ENCODE assay signal across 8 mouse cellular contexts in the genomic region with DNA sequence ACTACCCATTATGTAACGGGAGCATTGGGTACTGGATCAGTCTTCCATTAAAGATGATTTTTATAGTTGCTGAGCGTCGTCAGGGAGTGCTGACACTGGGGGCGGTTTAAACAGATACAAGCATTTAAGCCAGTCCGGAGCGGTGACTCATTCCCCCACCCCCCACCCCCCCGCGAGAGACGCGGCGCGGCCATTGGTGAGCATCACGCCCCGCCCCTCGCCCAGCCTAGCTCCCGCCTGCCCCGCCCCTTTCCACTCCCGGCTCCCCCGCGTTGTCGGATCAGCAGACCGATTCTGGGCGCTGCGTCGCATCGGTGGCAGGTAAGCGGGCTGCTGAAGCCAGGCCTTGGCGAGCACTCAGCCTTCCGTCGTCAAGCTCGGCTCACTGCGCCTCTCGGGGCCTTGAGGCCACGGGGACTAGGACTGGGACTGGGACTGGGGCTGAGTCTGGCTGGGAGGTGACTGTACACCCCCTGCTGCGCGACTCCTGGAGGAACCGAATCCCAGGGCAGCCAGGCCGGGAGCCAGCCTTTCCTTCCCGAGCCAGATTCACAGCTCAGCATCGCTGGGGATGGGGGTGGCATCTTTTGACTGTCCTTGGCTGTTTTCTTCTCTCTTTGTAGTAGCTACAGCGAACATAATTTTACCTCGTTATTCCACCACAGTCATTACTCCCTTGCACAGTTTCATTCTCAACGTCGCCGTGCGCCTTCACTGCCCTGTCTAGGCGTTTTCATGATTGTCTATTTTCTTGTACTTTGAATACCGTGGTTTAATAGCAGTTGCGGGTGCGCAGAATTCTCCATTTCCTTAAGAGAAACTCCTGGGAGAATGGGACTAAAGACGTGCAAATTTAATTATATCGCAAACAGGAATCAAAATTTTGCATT. TPM values are rescaled to one million over a fixed set of nuclear protein-coding genes. Genes with fewer than 3 reads are reported as not detected.
A peak's percentile ranks its signal among the peaks of the same experiment; 100 is the strongest.
DNase-seq lines count a peak whose midpoint lies in the region; ATAC-seq and TF ChIP-seq lines count a peak whose summit lies in the region.

A gene (plus strand): TSS at position 246 of the 890 bp plus-strand sequence.
A gene (plus strand): TSS at position 275 of the 890 bp plus-strand sequence.

- TF ChIP-seq CTCF in bone marrow macrophage, adult 2 months (IDR thresholded peaks at IDR 0.05; ENCODE audit: low read depth, low read length): no peak
- no peak for TF ChIP-seq CTCF in embryonic fibroblast, embryonic 13.5 days (IDR thresholded peaks at IDR 0.05; ENCODE audit: borderline replicate concordance, insufficient read depth, low read length)

- peak within 1 kb of the TSS; percentile 17; the same call in 1 of the 2 replicates for H3K27ac ChIP-seq in bone marrow macrophage, adult 2 months (ENCODE audit: insufficient read depth, low read depth, low read length)
- H3K27ac ChIP-seq in embryonic fibroblast, embryonic 13.5 days (ENCODE audit: insufficient read depth, low read length): peak within 1 kb of the TSS; percentile 74
- no peak within 1 kb of the TSS for H3K27ac ChIP-seq in kidney, embryonic 14.5 days (ENCODE audit: low read depth, low read length)
- peak within 1 kb of the TSS; percentile 86 for H3K27ac ChIP-seq in limb, embryonic 15.5 days

- H3K9ac ChIP-seq in kidney, embryonic 14.5 days (ENCODE audit: low read depth, low read length): peak within 1 kb of the TSS; percentile 69
- peak within 1 kb of the TSS; percentile 66 for H3K9ac ChIP-seq in limb, embryonic 15.5 days

- ATAC-seq in kidney, embryonic 14.5 days (ENCODE audit: low FRiP score, low TSS enrichment): peak; percentile 90
- peak; percentile 90 for ATAC-seq in limb, embryonic 15.5 days (ENCODE audit: insufficient number of reproducible peaks, low FRiP score, low TSS enrichment, low read depth)

- H3K4me2 ChIP-seq in kidney, embryonic 14.5 days (replicated peaks; ENCODE audit: low read depth, low read length): peak within 1 kb of the TSS; percentile 76
- peak within 1 kb of the TSS; percentile 82 for H3K4me2 ChIP-seq in limb, embryonic 15.5 days

- H3K27me3 ChIP-seq in kidney, embryonic 14.5 days (ENCODE audit: control insufficient read depth, insufficient read depth, low read length): no peaks in the 10 kb centered on the region
- H3K27me3 ChIP-seq in limb, embryonic 15.5 days: no peaks in the 10 kb centered on the region

- H3K4me3 ChIP-seq in bone marrow macrophage, adult 2 months (ENCODE audit: insufficient read depth, low read length): peak within 1 kb of the TSS; percentile 81
- peak within 1 kb of the TSS; percentile 77 for H3K4me3 ChIP-seq in embryonic fibroblast, embryonic 13.5 days (ENCODE audit: insufficient read depth, low read length)
- peak within 1 kb of the TSS; percentile 64 for H3K4me3 ChIP-seq in kidney, embryonic 14.5 days (ENCODE audit: low read length)
- H3K4me3 ChIP-seq in limb, embryonic 15.5 days: peak within 1 kb of the TSS; percentile 73

- TF ChIP-seq POLR2A in bone marrow macrophage, adult 2 months (IDR thresholded peaks at IDR 0.05; ENCODE audit: borderline replicate concordance, low read depth, low read length): 0 out of 2 replicates have a peak, but pooled peaks have one; percentile 58
- peak; percentile 98 for TF ChIP-seq POLR2A in embryonic fibroblast, embryonic 13.5 days (IDR thresholded peaks at IDR 0.05; ENCODE audit: low read depth, low read length)

- peak; percentile 95 for DNase-seq in A20 (ENCODE audit: low read depth, low spot score)
- peak; percentile 84 to 86 for DNase-seq in heart, adult 9 months (ENCODE audit: low spot score in 2 of 2)
- DNase-seq in monocyte, adult 2 months (ENCODE audit: low read depth in 1 of 2, low spot score in 2 of 2): peak; percentile 10 to 52
- peak; percentile 85 to 87 for DNase-seq in spleen, postnatal 36 days (ENCODE audit: low spot score in 2 of 2)

- H3K9me3 ChIP-seq in kidney, embryonic 14.5 days (ENCODE audit: control insufficient read depth, low read length): no peaks in the 10 kb centered on the region
- no peaks in the 10 kb centered on the region for H3K9me3 ChIP-seq in limb, embryonic 15.5 days

- 4% methylated on average over 52 of the region's 52 CpGs for whole genome bisulfite sequencing in kidney, embryonic 14.5 days
- WGBS in limb, embryonic 15.5 days: 3% methylated on average over 48 of the region's 52 CpGs

- peaks cover 22% of the 10 kb centered on the region for H3K4me1 ChIP-seq in bone marrow macrophage, adult 2 months (ENCODE audit: control insufficient read depth, insufficient read depth, low read length)
- H3K4me1 ChIP-seq in embryonic fibroblast, embryonic 13.5 days (ENCODE audit: control insufficient read depth, insufficient read depth, low read length): peaks cover 8% of the 10 kb centered on the region
- no peaks in the 10 kb centered on the region for H3K4me1 ChIP-seq in kidney, embryonic 14.5 days (ENCODE audit: control insufficient read depth, insufficient read depth, low read length)
- 0 out of 2 replicates have a peak, but pooled peaks cover 4% of the 10 kb centered on the region for H3K4me1 ChIP-seq in limb, embryonic 15.5 days

- no peaks in the 10 kb centered on the region for H3K36me3 ChIP-seq in kidney, embryonic 14.5 days (ENCODE audit: control insufficient read depth, insufficient read depth, low read length)
- no peaks in the 10 kb centered on the region for H3K36me3 ChIP-seq in limb, embryonic 15.5 days

RNA-seq across cellular contexts. Expression of the first gene that starts in this region (rescaled TPM):
- 27.2 and 28.1 TPM in 2 replicates for polyA plus RNA-seq in bone marrow macrophage, adult 2 months (2012; ENCODE audit: insufficient read depth, insufficient read length, missing spikeins)
- polyA plus RNA-seq in embryonic fibroblast, embryonic 13.5 days (2011; ENCODE audit: insufficient read length, low read depth, missing spikeins): 207 and 213 TPM in 2 replicates
- polyA plus RNA-seq in kidney, embryonic 14.5 days (2014; fragmentation: Nextera tagmentation; extraction: Ambion mirVana): 23.1 and 23.9 TPM in 2 replicates
- 59.1 and 64.1 TPM in 2 replicates for polyA plus RNA-seq in limb, embryonic 15.5 days (2015; fragmentation: Nextera tagmentation; extraction: Ambion mirVana)

RNA-seq across cellular contexts. Expression of the second gene that starts in this region (rescaled TPM):
- not detected in 2 replicates for polyA plus RNA-seq in bone marrow macrophage, adult 2 months (2012; ENCODE audit: insufficient read depth, insufficient read length, missing spikeins)
- polyA plus RNA-seq in embryonic fibroblast, embryonic 13.5 days (2011; ENCODE audit: insufficient read length, low read depth, missing spikeins): not detected in 2 replicates
- polyA plus RNA-seq in kidney, embryonic 14.5 days (2014; fragmentation: Nextera tagmentation; extraction: Ambion mirVana): not detected in 2 replicates
- not detected in 2 replicates for polyA plus RNA-seq in limb, embryonic 15.5 days (2015; fragmentation: Nextera tagmentation; extraction: Ambion mirVana)

Comparison
In these comparisons a context has a peak if more than half of its experiments do, and no peak if none do; other contexts are left out.
1. DNase-seq: peak in every context shown above with its lines; median percentile 95 in A20; 86 in spleen, postnatal 36 days; 85 in heart, adult 9 months; 31 in monocyte, adult 2 months.